Mouse (Mus musculus): Measurements from ENCODE around the gene Meox2. TPM values are rescaled to one million over a fixed set of nuclear protein-coding genes. Genes with fewer than 3 reads are reported as not detected.
"Not testable (repeated sequence)": the region's sequence is repeated elsewhere in the genome, so short reads cannot be mapped to it uniquely, and the experiment has no call there.

Gene Meox2
- total RNA-seq (2012; rRNA removed) = 0.11 and 0.31 TPM in 2 replicates

GRCm38 (mm10) chr12:37108390-37108738, at the start of gene Meox2:
Meox2 (plus strand) TSS chr12:37108540.
- Histone ChIP-seq H3K9me3 (ENCODE audit: control insufficient read depth, insufficient read depth, low read depth, low read length) (no peaks in the 10 kb centered on the region), H3K27ac (ENCODE audit: insufficient read depth, low read depth, low read length, poor library complexity, severe bottlenecking) (no peak within 1 kb of the TSS), H3K4me3 (ENCODE audit: insufficient read depth in 1 of 2, low read depth in 1 of 2, low read length in 2 of 2, poor library complexity in 1 of 2, severe bottlenecking in 1 of 2) (peak within 1 kb of the TSS; percentile 43 to 44), H3K4me1 (ENCODE audit: control insufficient read depth in 2 of 2, insufficient read depth in 2 of 2, low read length in 2 of 2, poor library complexity in 1 of 2) (peaks cover 0 to 5% of the 10 kb centered on the region in 2 experiments; a peak in 1 of 4 replicates), H3K36me3 (ENCODE audit: control insufficient read depth, insufficient read depth, low read length, poor library complexity, severe bottlenecking) (no peaks in the 10 kb centered on the region), H3K9ac (ENCODE audit: insufficient read depth, low read depth, low read length, poor library complexity, severe bottlenecking) (no peak within 1 kb of the TSS)
- DNase-seq (ENCODE audit: low read depth, low spot score) = no peak
- TF ChIP-seq CHD2 (IDR thresholded peaks at IDR 0.05; ENCODE audit: low read depth, low read length) = no peak
- TF ChIP-seq ZNF384 (IDR thresholded peaks at IDR 0.05; ENCODE audit: low read depth, low read length) = no peak
- no peak for TF ChIP-seq ZC3H11A (IDR thresholded peaks at IDR 0.05; ENCODE audit: borderline replicate concordance, low read depth, low read length)
- TF ChIP-seq MAFK (IDR thresholded peaks at IDR 0.05; ENCODE audit: insufficient read depth, low read depth, low read length) = no peak
- no peak for TF ChIP-seq HCFC1 (IDR thresholded peaks at IDR 0.05; ENCODE audit: borderline replicate concordance, insufficient read depth, low read length)
- in situ Hi-C loops (cut with MboI; ENCODE audit: low sequenced_read_pairs in 2 of 2, unreplicated experiment in 2 of 2) = no loop called here

DNA sequence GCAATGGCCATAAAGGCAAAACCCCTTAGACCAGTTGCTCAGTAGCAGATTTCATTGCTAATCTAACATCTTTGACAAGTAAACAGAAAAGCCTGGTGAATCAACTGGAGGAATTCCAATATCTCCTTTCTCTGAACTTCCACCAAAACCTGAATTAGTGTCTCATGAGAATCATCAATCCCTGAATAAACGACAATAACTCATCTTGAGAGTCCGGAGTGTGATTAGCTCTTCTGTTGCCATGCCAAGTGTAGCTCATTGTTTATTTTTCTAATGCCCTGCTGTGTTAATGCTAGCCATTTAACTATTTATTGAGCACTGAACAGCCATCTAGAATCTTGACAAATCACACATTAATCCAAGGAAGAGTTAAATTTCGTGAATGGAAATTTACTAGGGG, 35.7 kb upstream of the Meox2 start:
- Histone ChIP-seq H3K9ac (ENCODE audit: insufficient read depth, low read depth, low read length, poor library complexity, severe bottlenecking) (no peak overlapping the region), H3K36me3 (ENCODE audit: control insufficient read depth, insufficient read depth, low read length, poor library complexity, severe bottlenecking) (no peaks in the 10 kb centered on the region), H3K9me3 (ENCODE audit: control insufficient read depth, insufficient read depth, low read depth, low read length) (no peaks in the 10 kb centered on the region), H3K4me3 (ENCODE audit: insufficient read depth in 1 of 2, low read depth in 1 of 2, low read length in 2 of 2, poor library complexity in 1 of 2, severe bottlenecking in 1 of 2) (no peak overlapping the region), H3K27ac (ENCODE audit: insufficient read depth, low read depth, low read length, poor library complexity, severe bottlenecking) (no peak overlapping the region), H3K4me1 (ENCODE audit: control insufficient read depth in 2 of 2, insufficient read depth in 2 of 2, low read length in 2 of 2, poor library complexity in 1 of 2) (no peaks in the 10 kb centered on the region)
- in situ Hi-C loops (cut with MboI; ENCODE audit: low sequenced_read_pairs in 2 of 2, unreplicated experiment in 2 of 2) = no loop called here
- DNase-seq (ENCODE audit: low read depth, low spot score) = no peak
- no peak for TF ChIP-seq HCFC1 (IDR thresholded peaks at IDR 0.05; ENCODE audit: borderline replicate concordance, insufficient read depth, low read length)
- no peak for TF ChIP-seq ZC3H11A (IDR thresholded peaks at IDR 0.05; ENCODE audit: borderline replicate concordance, low read depth, low read length)
- no peak for TF ChIP-seq MAFK (IDR thresholded peaks at IDR 0.05; ENCODE audit: insufficient read depth, low read depth, low read length)
- TF ChIP-seq ZNF384 (IDR thresholded peaks at IDR 0.05; ENCODE audit: low read depth, low read length) = no peak
- no peak for TF ChIP-seq CHD2 (IDR thresholded peaks at IDR 0.05; ENCODE audit: low read depth, low read length)

- TF ChIP-seq ZC3H11A (IDR thresholded peaks at IDR 0.05; ENCODE audit: borderline replicate concordance, low read depth, low read length) (no peak), CHD2 (IDR thresholded peaks at IDR 0.05; ENCODE audit: low read depth, low read length) (no peak), MAFK (IDR thresholded peaks at IDR 0.05; ENCODE audit: insufficient read depth, low read depth, low read length) (no peak), ZNF384 (IDR thresholded peaks at IDR 0.05; ENCODE audit: low read depth, low read length) (no peak), HCFC1 (IDR thresholded peaks at IDR 0.05; ENCODE audit: borderline replicate concordance, insufficient read depth, low read length) (no peak)
- no peak overlapping the region for H3K27ac ChIP-seq (ENCODE audit: insufficient read depth, low read depth, low read length, poor library complexity, severe bottlenecking)
- no peaks in the 10 kb centered on the region for H3K9me3 ChIP-seq (ENCODE audit: control insufficient read depth, insufficient read depth, low read depth, low read length)
- H3K9ac ChIP-seq (ENCODE audit: insufficient read depth, low read depth, low read length, poor library complexity, severe bottlenecking) = no peak overlapping the region
- H3K4me1 ChIP-seq (ENCODE audit: control insufficient read depth in 2 of 2, insufficient read depth in 2 of 2, low read length in 2 of 2, poor library complexity in 1 of 2) = peaks cover 2 to 6% of the 10 kb centered on the region in 2 experiments; a peak in 2 of 4 replicates
- in situ Hi-C loops (cut with MboI; ENCODE audit: low sequenced_read_pairs in 2 of 2, unreplicated experiment in 2 of 2) = no loop called here
- no peak for DNase-seq (ENCODE audit: low read depth, low spot score)
- no peak overlapping the region for H3K4me3 ChIP-seq (ENCODE audit: insufficient read depth in 1 of 2, low read depth in 1 of 2, low read length in 2 of 2, poor library complexity in 1 of 2, severe bottlenecking in 1 of 2)
- H3K36me3 ChIP-seq (ENCODE audit: control insufficient read depth, insufficient read depth, low read length, poor library complexity, severe bottlenecking) = no peaks in the 10 kb centered on the region
These were observed 31.0 kb upstream of the Meox2 start for GRCm38 (mm10) chr12:37077308-37077707.

GRCm38 (mm10) chr12:37080005-37080404, 28.3 kb upstream of the Meox2 start:
- in situ Hi-C loops (cut with MboI; ENCODE audit: low sequenced_read_pairs in 2 of 2, unreplicated experiment in 2 of 2) = not testable (repeated sequence)

GRCm38 (mm10) chr12:37106541-37106940, 1.8 kb upstream of the Meox2 start:
- no peaks in the 10 kb centered on the region for H3K36me3 ChIP-seq (ENCODE audit: control insufficient read depth, insufficient read depth, low read length, poor library complexity, severe bottlenecking)

More at GRCm38 (mm10) chr12:37080005-37080404, 28.3 kb upstream of the Meox2 start:
- H3K4me1 ChIP-seq (ENCODE audit: control insufficient read depth in 2 of 2, insufficient read depth in 2 of 2, low read length in 2 of 2, poor library complexity in 1 of 2); H3K4me3 ChIP-seq (ENCODE audit: insufficient read depth in 1 of 2, low read depth in 1 of 2, low read length in 2 of 2, poor library complexity in 1 of 2, severe bottlenecking in 1 of 2); H3K36me3 ChIP-seq (ENCODE audit: control insufficient read depth, insufficient read depth, low read length, poor library complexity, severe bottlenecking); H3K9ac ChIP-seq (ENCODE audit: insufficient read depth, low read depth, low read length, poor library complexity, severe bottlenecking); H3K9me3 ChIP-seq (ENCODE audit: control insufficient read depth, insufficient read depth, low read depth, low read length): not testable (repeated sequence)
- peak; percentile 43 for DNase-seq (ENCODE audit: low read depth, low spot score)
- peak overlapping the region; percentile 74; the same call in 1 of the 2 replicates for H3K27ac ChIP-seq (ENCODE audit: insufficient read depth, low read depth, low read length, poor library complexity, severe bottlenecking)

More at GRCm38 (mm10) chr12:37106541-37106940, 1.8 kb upstream of the Meox2 start:
- Histone ChIP-seq H3K4me1 (ENCODE audit: control insufficient read depth in 2 of 2, insufficient read depth in 2 of 2, low read length in 2 of 2, poor library complexity in 1 of 2) (peaks cover 0 to 5% of the 10 kb centered on the region in 2 experiments; a peak in 1 of 4 replicates), H3K9me3 (ENCODE audit: control insufficient read depth, insufficient read depth, low read depth, low read length) (no peaks in the 10 kb centered on the region), H3K27ac (ENCODE audit: insufficient read depth, low read depth, low read length, poor library complexity, severe bottlenecking) (no peak overlapping the region), H3K4me3 (ENCODE audit: insufficient read depth in 1 of 2, low read depth in 1 of 2, low read length in 2 of 2, poor library complexity in 1 of 2, severe bottlenecking in 1 of 2) (no peak overlapping the region), H3K9ac (ENCODE audit: insufficient read depth, low read depth, low read length, poor library complexity, severe bottlenecking) (no peak overlapping the region)
- no peak for DNase-seq (ENCODE audit: low read depth, low spot score)
- TF ChIP-seq CHD2 (IDR thresholded peaks at IDR 0.05; ENCODE audit: low read depth, low read length) (no peak), ZNF384 (IDR thresholded peaks at IDR 0.05; ENCODE audit: low read depth, low read length) (0 out of 2 replicates have a peak, but pooled peaks have one; percentile 31)
- in situ Hi-C loops (cut with MboI; ENCODE audit: low sequenced_read_pairs in 2 of 2, unreplicated experiment in 2 of 2) = no loop called here
